Mouse (Mus musculus) CH12.LX (cell line): ENCODE measurements at regions not wholly inside any gene's neighbourhood (a gene's known extent, or its start where the extent isn't known, plus 50 kb on each side); places are given as distances from the start of the nearest gene placed in this dataset.

Experiments
- CTCF ChIP-seq, 2 experiments: IDR thresholded peaks in 1 of 2; conservative IDR thresholded peaks in 1 of 2; 2 replicates each; pipeline ENCODE4 v1.5.1; 2011 to 2012; ENCODE audit warnings: low read depth in 2 of 2, low read length in 2 of 2, improper control_type of control experiment in 1 of 2, inconsistent platforms in 1 of 2, mild to moderate bottlenecking in 1 of 2, moderate library complexity in 1 of 2
- EP300 ChIP-seq: IDR thresholded peaks from 2 replicates; pipeline ENCODE4 v1.6.1; 2011; ENCODE audit warnings: low read length, improper control_type of control experiment
- JUND ChIP-seq: conservative IDR thresholded peaks from 2 replicates; pipeline ENCODE4 v1.6.1; 2011; ENCODE audit warnings: low read depth, low read length, improper control_type of control experiment
- MAX ChIP-seq: IDR thresholded peaks from 2 replicates; pipeline ENCODE4 v1.6.1; 2011; ENCODE audit warnings: low read length, improper control_type of control experiment
- USF2 ChIP-seq: conservative IDR thresholded peaks from 2 replicates; pipeline ENCODE4 v1.6.1; 2011; ENCODE audit warnings: low read depth, low read length, improper control_type of control experiment
- ZC3H11A ChIP-seq: IDR thresholded peaks from 2 replicates; pipeline ENCODE4 v1.6.1; 2012; ENCODE audit warnings: low read depth, mild to moderate bottlenecking, inconsistent platforms, low read length, improper control_type of control experiment

DNA sequence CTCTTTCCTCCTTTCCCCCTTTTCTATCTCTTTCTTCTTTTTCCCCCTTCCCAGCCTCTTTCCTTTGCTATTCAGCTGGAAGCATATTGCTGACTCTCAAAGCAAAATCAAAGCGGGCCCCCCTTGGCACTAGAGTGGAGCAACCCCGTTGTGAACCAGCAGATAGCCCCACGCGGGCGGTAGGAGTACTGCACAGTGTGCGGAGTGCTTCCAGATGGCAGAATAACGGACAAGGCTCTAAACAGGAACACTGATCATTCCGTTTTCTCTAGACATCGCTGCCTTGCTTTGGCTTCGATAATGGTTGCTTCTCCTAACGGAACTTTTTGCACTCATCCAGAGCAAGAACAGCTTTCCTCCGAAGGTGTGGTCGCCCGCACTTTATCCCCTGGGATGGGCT, 193.0 kb downstream of the En1 start:
- TF ChIP-seq USF2 (no peak), CTCF (conservative IDR thresholded peaks at IDR 0.05 in 1 of 2, IDR thresholded peaks at IDR 0.05 in 1 of 2; ENCODE audit: low read depth in 2 of 2, low read length in 2 of 2) (no peak), ZC3H11A (no peak), JUND (no peak), MAX (no peak), EP300 (no peak)
